Mouse (Mus musculus) spleen, adult 2 months (tissue): ENCODE data around the gene Tnfsfm13. TPM values are rescaled to one million over a fixed set of nuclear protein-coding genes. Genes with fewer than 3 reads are reported as not detected.

ENCODE experiments used
- DNase-seq, 2 experiments: peaks; one replicate each; pipeline versions ENCODE4 v3.0.0 to v3.0.0-alpha.2; 2012 to 2021; ENCODE audit warnings: low spot score in 2 of 2, low read depth in 1 of 2
- H3K27ac ChIP-seq: fragments of 200-500 bp; 2 replicates; pipeline ENCODE4 v1.5.1; 2012; ENCODE audit warnings: low read length, inconsistent platforms; ENCODE audit not compliant: insufficient read depth
- H3K27me3 ChIP-seq: fragments of 200-500 bp; 2 replicates; pipeline ENCODE4 v1.6.1; 2012; ENCODE audit warnings: mild to moderate bottlenecking, moderate library complexity, low read length, inconsistent platforms; ENCODE audit not compliant: control insufficient read depth, insufficient read depth
- H3K36me3 ChIP-seq: fragments of 200-500 bp; 2 replicates; pipeline ENCODE4 v1.6.1; 2012; ENCODE audit warnings: mild to moderate bottlenecking, low read length, inconsistent platforms; ENCODE audit not compliant: control insufficient read depth, insufficient read depth
- H3K4me1 ChIP-seq: fragments of 200-500 bp; 2 replicates; pipeline ENCODE4 v1.6.1; 2011; ENCODE audit warnings: inconsistent platforms; ENCODE audit not compliant: control insufficient read depth, insufficient read depth, insufficient read length
- H3K4me3 ChIP-seq: fragments of 200-500 bp; 2 replicates; pipeline ENCODE4 v1.5.1; 2011; ENCODE audit warnings: mild to moderate bottlenecking, inconsistent platforms; ENCODE audit not compliant: insufficient read depth, insufficient read length; ENCODE audit errors: extremely low read depth
- CTCF ChIP-seq: fragments of 200-500 bp; IDR thresholded peaks from 2 replicates; pipeline ENCODE4 v1.5.1; 2011; ENCODE audit warnings: mild to moderate bottlenecking, inconsistent platforms; ENCODE audit not compliant: insufficient read depth, insufficient read length, insufficient replicate concordance; ENCODE audit errors: extremely low read depth
- POLR2A ChIP-seq: fragments of 200-500 bp; IDR thresholded peaks from 2 replicates; pipeline ENCODE4 v1.6.1; 2011; ENCODE audit warnings: low read depth, low read length, inconsistent platforms
- WGBS: fragments of 180-500 bp; shearing (Covaris S2); methylation state at CpG from one replicate; pipeline ENCODE4 v1.1.7; 2018; 5-methylcytosine and 5-hydroxymethylcytosine counted together
- polyA plus RNA-seq: library from polyadenylated mRNA; depleted of rRNA; stranded (reverse); fragments of >200 nt; gene quantifications from 2 replicates; pipeline ENCODE4 v1.2.3, GENCODE M21; 2012

Tnfsfm13 gene
- polyA plus RNA-seq, 1 experiment: 5.0 TPM

- Histone ChIP-seq H3K27me3 (peaks cover 7% of the 10 kb centered on the region), H3K4me1 (peaks cover 3% of the 10 kb centered on the region), H3K36me3 (no peaks in the 10 kb centered on the region), H3K27ac (peak overlapping the region; percentile 85), H3K4me3 (peak overlapping the region; percentile 46)
- no peak for DNase-seq
- 79% methylated on average over 6 of the region's 6 CpGs for WGBS
- TF ChIP-seq CTCF (no peak), POLR2A (no peak)
Measured at GRCm38 (mm10) chr11:69695046-69695360, 895 bp downstream of the Tnfsfm13 start.

- DNase-seq: no peak
- TF ChIP-seq CTCF (no peak), POLR2A (no peak)
- H3K4me3 ChIP-seq: no peak overlapping the region
- 58% methylated on average over 11 of the region's 11 CpGs for WGBS
- no peaks in the 10 kb centered on the region for H3K36me3 ChIP-seq
- H3K27ac ChIP-seq: no peak overlapping the region
- H3K4me1 ChIP-seq: peaks cover 3% of the 10 kb centered on the region
- peaks cover 7% of the 10 kb centered on the region for H3K27me3 ChIP-seq
Measured at GRCm38 (mm10) chr11:69693421-69693965, 2.4 kb downstream of the Tnfsfm13 start.

GRCm38 (mm10) chr11:69692863-69693262 lies 3.0 kb downstream of the Tnfsfm13 start:
- Histone ChIP-seq H3K4me1 (peaks cover 3% of the 10 kb centered on the region), H3K4me3 (no peak overlapping the region), H3K27me3 (peaks cover 7% of the 10 kb centered on the region), H3K27ac (no peak overlapping the region), H3K36me3 (no peaks in the 10 kb centered on the region)
- no peak for DNase-seq
- TF ChIP-seq CTCF: no peak
- TF ChIP-seq POLR2A: no peak
- 92% methylated on average over 6 of the region's 6 CpGs for WGBS

DNA sequence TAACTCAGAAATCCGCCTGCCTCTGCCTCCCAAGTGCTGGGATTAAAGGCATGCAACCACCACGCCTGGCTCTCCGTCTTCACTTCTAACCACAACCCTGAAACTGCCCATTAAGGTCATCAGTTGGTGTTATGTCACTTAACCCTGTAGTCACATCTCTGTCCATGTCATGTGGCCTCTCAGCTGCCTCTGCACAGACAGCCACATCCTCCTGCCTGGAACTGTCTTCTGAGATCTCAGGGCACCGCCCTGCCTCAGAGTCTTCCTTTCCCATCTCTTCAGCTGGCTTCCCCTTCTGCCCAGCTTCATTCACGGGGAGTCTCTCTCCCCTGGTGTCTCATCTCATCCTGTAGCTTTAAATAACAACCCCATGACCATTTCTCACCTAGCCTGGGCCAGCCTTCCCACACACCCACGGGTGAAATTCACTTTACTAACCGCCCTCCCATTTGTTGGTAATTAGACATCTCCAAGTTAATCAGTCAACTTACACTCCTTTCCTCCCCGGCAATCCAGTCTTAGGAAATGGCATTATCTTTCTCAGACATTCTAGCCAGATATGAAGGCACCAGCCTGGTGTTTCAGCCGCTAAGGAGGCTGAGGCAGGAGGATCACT lies 3.6 kb downstream of the Tnfsfm13 start:
- Histone ChIP-seq H3K4me3 (no peak overlapping the region), H3K4me1 (peaks cover 3% of the 10 kb centered on the region), H3K27me3 (peaks cover 7% of the 10 kb centered on the region), H3K36me3 (no peaks in the 10 kb centered on the region), H3K27ac (no peak overlapping the region)
- 59% methylated on average over 9 of the region's 9 CpGs for WGBS
- DNase-seq: no peak
- TF ChIP-seq POLR2A (no peak), CTCF (no peak)

GRCm38 (mm10) chr11:69689891-69690290 lies 6.0 kb downstream of the Tnfsfm13 start:
- DNase-seq: no peak
- WGBS: 96% methylated on average over 1 of the region's 1 CpGs

DNA sequence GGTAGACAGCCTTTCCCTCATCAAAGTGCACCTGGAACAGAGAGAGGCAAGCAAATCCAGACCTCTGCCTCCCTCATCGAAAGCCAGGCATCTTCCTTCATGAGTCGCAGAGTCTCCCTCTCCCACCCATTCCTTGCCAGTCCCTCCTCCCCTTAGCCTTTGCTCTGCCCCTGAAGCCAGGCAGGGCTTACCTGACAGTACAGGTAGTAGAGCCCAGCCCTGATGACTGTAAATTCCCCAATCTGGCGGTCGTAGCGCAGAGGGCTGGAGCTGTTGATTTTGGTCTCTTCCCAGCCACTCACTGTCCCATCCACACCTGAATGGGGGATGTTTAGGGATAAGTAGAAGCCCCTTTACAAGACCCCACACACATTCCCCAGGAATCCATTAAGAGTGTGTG lies 8.8 kb downstream of the Tnfsfm13 start:
- no peaks in the 10 kb centered on the region for H3K27me3 ChIP-seq
- no peak for DNase-seq
- WGBS: 90% methylated on average over 5 of the region's 5 CpGs
- H3K4me3 ChIP-seq: no peak overlapping the region
- H3K4me1 ChIP-seq: no peaks in the 10 kb centered on the region
- no peak overlapping the region for H3K27ac ChIP-seq
- no peaks in the 10 kb centered on the region for H3K36me3 ChIP-seq
- no peak for TF ChIP-seq POLR2A
- TF ChIP-seq CTCF: no peak

More at GRCm38 (mm10) chr11:69689891-69690290, 6.0 kb downstream of the Tnfsfm13 start:
- no peaks in the 10 kb centered on the region for H3K4me1 ChIP-seq
- no peaks in the 10 kb centered on the region for H3K36me3 ChIP-seq
- H3K27ac ChIP-seq: 0 out of 2 replicates have a peak overlapping the region, but pooled peaks have one; percentile 53
- H3K4me3 ChIP-seq: no peak overlapping the region
- TF ChIP-seq POLR2A: no peak
- no peak for TF ChIP-seq CTCF
- H3K27me3 ChIP-seq: no peaks in the 10 kb centered on the region

- Histone ChIP-seq H3K4me3 (no peak overlapping the region), H3K27me3 (no peaks in the 10 kb centered on the region), H3K27ac (no peak overlapping the region; the same call in 1 of the 2 replicates), H3K36me3 (no peaks in the 10 kb centered on the region), H3K4me1 (no peaks in the 10 kb centered on the region)
- DNase-seq: no peak
- 64% methylated on average over 4 of the region's 4 CpGs for WGBS
- TF ChIP-seq POLR2A (no peak), CTCF (no peak)
Measured at GRCm38 (mm10) chr11:69686377-69686776, 9.5 kb downstream of the Tnfsfm13 start.
